Mouse (Mus musculus) stomach, embryonic 16.5 days (tissue): ENCODE data around the gene Marc2. TPM values are rescaled to one million over a fixed set of nuclear protein-coding genes. Genes with fewer than 3 reads are reported as not detected.

Experiments
- ATAC-seq: fragments of 200-750 bp; cut with Nextera tagmentation; 2 replicates; pipeline ENCODE4 v1.8.0; 2017; ENCODE audit warnings: moderate number of reproducible peaks, moderate TSS enrichment; ENCODE audit not compliant: insufficient read depth, low FRiP score
- H3K27ac ChIP-seq: fragments of 300-500 bp; sonication (generic); 2 replicates; pipeline ENCODE4 v1.5.1; 2014; ENCODE audit warnings: low read length
- H3K27me3 ChIP-seq: fragments of 300-500 bp; sonication (generic); 2 replicates; pipeline ENCODE4 v1.6.1; 2014; ENCODE audit warnings: low read length, control low read depth, mixed read lengths; ENCODE audit not compliant: control insufficient read depth, insufficient read depth
- H3K36me3 ChIP-seq: fragments of 300-500 bp; sonication (generic); 2 replicates; pipeline ENCODE4 v1.6.1; 2014; ENCODE audit warnings: low read length; ENCODE audit not compliant: control insufficient read depth, insufficient read depth
- H3K4me1 ChIP-seq: fragments of 300-500 bp; sonication (generic); 2 replicates; pipeline ENCODE4 v1.6.1; 2014; ENCODE audit warnings: low read length, control low read depth, mixed read lengths; ENCODE audit not compliant: control insufficient read depth, insufficient read depth
- H3K4me2 ChIP-seq: fragments of 300-500 bp; sonication (generic); 2 replicates; pipeline ENCODE4 v1.6.1; 2014; ENCODE audit warnings: low read depth, low read length, mixed read lengths
- H3K4me3 ChIP-seq: fragments of 300-500 bp; sonication (generic); replicated peaks from 2 replicates; pipeline ENCODE4 v1.5.1; 2014; ENCODE audit warnings: mild to moderate bottlenecking, low read length
- H3K9ac ChIP-seq: fragments of 300-500 bp; sonication (generic); 2 replicates; pipeline ENCODE4 v1.6.1; 2014; ENCODE audit warnings: low read length
- H3K9me3 ChIP-seq: fragments of 300-500 bp; sonication (generic); replicated peaks from 2 replicates; pipeline ENCODE4 v1.6.1; 2016; ENCODE audit warnings: low read length, control low read depth; ENCODE audit not compliant: control insufficient read depth
- WGBS: fragments of 180-500 bp; shearing (Covaris S2); extraction: QIAGEN DNeasy Blood & Tissue Kit; methylation state at CpG from one replicate; pipeline ENCODE4 v1.1.7; 2014; 5-methylcytosine and 5-hydroxymethylcytosine counted together
- polyA plus RNA-seq: library from polyadenylated mRNA; unstranded; fragments of >200 nt; fragmentation: Nextera tagmentation; extraction: Ambion mirVana; gene quantifications from 2 replicates; pipeline ENCODE4 v1.2.1, GENCODE M21; 2015

The Marc2 gene
- polyA plus RNA-seq, 1 experiment from 2014 or later, result 228 TPM

DNA sequence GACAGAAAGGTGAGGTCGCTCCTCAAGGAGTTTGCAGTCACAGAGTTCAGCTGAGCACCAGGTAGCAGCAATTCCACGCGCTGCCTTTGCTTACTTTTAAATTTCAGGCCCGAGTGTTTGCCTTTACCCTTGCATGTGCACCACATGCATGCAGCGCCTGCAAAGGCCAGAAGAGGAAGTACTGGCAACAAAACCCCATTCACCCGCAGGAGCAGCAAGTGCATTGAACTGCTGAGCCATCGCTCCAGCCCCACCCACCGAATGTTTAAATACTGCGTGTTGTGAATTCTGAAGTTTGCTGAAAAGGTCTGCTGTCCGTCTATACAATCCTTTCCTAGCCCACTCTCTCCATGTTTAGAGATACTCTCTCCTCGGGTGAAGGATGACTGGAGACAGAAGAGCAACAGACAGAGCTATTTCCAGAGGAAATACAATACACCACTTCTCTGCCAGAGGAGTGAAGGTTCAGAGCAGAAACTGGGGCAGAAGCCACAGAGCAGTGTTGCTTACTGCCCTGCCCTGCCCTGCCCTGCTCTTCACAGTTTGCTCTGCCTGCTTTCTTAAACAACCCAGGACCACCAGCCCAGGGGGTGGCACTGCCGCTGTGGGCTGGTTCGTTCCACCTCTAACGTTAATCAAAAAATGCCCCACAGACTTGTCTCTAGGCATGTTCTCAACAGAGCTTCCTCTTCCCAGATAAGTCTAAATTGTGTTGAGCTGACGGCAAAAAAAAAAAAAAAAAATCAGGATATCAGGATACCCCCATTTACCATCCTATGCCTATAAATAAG lies 38.4 kb downstream of the Marc2 start:
- no peak overlapping the region for H3K4me2 ChIP-seq
- no peak overlapping the region; the same call in 1 of the 2 replicates for H3K9ac ChIP-seq
- ATAC-seq, result 0 out of 2 replicates have a peak, but pooled peaks have one; percentile 49
- peaks cover 16% of the 10 kb centered on the region for H3K4me1 ChIP-seq
- H3K27me3 ChIP-seq, result peaks cover 16% of the 10 kb centered on the region
- no peak overlapping the region for H3K27ac ChIP-seq
- WGBS, result 53% methylated on average over 15 of the region's 15 CpGs
- no peaks in the 10 kb centered on the region for H3K36me3 ChIP-seq
- no peaks in the 10 kb centered on the region for H3K9me3 ChIP-seq
- no peak overlapping the region for H3K4me3 ChIP-seq

DNA sequence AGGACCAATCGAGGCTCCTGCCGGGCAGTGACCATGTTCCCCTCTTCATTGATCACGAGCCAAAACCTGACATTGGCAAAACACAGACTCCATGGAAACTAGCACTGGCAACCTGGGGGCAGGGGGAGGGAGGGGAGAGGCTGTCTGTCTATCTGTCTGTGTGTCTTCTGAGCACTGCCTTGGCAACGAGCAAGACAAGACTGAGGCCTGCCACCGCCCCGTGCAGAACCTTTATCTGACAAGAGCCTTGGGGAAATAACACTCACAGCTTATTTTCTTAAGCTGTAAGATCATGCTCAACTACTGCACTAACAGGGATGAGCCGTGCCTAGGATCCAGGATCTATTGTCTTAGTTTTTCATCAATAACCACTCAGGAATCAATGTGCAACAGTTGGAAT lies 39.1 kb downstream of the Marc2 start:
- no peaks in the 10 kb centered on the region for H3K9me3 ChIP-seq
- H3K4me2 ChIP-seq, result no peak overlapping the region
- WGBS, result 66% methylated on average over 7 of the region's 7 CpGs
- peaks cover 16% of the 10 kb centered on the region for H3K4me1 ChIP-seq
- H3K9ac ChIP-seq, result no peak overlapping the region
- peaks cover 16% of the 10 kb centered on the region for H3K27me3 ChIP-seq
- no peaks in the 10 kb centered on the region for H3K36me3 ChIP-seq
- no peak overlapping the region for H3K27ac ChIP-seq
- ATAC-seq, result no peak
- no peak overlapping the region for H3K4me3 ChIP-seq

DNA sequence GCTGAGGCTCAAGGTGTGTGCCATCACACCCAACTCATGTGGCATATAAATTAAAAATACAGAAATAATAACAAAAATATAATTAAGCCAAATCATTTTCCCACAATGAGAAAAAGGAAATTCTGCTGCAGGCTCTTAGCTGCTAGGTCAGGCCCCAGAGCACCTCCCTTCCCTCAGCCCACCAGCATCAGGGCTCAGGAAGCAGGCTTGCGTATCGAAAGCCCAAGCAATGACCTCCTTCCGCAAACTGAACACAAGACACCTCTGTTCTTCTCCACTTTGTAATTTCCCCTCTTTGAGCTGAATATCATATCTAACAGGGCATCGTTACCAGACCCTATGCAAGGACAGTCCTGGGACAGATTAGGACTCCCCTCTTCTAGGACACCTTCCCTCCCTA lies 40.5 kb downstream of the Marc2 start:
- 90% methylated on average over 4 of the region's 4 CpGs for WGBS

DNA sequence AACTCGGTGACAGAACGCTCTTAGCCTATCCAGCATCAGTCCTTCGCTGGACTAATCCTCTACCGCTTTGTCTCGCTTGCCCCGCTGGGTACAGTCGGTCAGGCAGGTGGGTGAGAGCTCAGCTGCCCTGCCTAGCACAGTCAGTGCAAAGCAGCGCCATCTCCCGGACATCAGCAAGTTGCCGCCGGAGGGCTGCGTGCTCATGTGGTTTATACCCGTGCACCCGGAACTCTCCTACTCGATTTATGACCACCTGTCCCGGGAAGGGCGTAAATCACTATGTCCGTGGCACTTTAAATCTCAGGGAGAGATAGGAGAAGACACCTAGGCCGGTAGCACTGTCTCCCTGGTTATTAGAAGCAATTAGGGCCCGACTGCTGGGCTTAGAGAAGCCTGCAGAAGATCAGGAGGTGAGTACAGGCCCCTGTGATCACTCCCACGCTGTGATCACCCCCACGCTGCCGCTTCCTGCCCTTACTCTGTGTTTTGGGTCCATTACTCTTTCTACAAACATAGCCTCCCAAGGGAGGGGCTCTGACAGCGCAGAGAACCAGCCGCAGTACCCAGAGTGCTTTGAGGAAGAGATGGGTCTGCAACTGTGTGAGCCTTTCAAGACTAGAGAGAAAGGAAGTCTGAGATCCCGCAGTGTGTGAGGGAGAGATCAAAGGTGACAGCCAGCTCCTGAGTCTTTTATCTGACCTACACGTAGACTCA lies 52.9 kb downstream of the Marc2 start:
- Histone ChIP-seq H3K9me3 (no peaks in the 10 kb centered on the region), H3K36me3 (no peaks in the 10 kb centered on the region), H3K27me3 (no peaks in the 10 kb centered on the region; the same call in 1 of the 2 replicates), H3K4me3 (no peak overlapping the region), H3K27ac (no peak overlapping the region), H3K4me1 (0 out of 2 replicates have a peak, but pooled peaks cover 4% of the 10 kb centered on the region), H3K4me2 (peak overlapping the region; percentile 33), H3K9ac (peak overlapping the region; percentile 32; the same call in 1 of the 2 replicates)
- WGBS, result 16% methylated on average over 27 of the region's 27 CpGs
- peak; percentile 61; the same call in 1 of the 2 replicates for ATAC-seq

More for the DNA sequence above, 40.5 kb downstream of the Marc2 start:
- Histone ChIP-seq H3K36me3 (no peaks in the 10 kb centered on the region), H3K27me3 (peaks cover 8% of the 10 kb centered on the region), H3K4me2 (no peak overlapping the region), H3K4me1 (peaks cover 9% of the 10 kb centered on the region), H3K27ac (no peak overlapping the region), H3K9me3 (no peaks in the 10 kb centered on the region), H3K9ac (no peak overlapping the region), H3K4me3 (no peak overlapping the region)
- no peak for ATAC-seq

DNA sequence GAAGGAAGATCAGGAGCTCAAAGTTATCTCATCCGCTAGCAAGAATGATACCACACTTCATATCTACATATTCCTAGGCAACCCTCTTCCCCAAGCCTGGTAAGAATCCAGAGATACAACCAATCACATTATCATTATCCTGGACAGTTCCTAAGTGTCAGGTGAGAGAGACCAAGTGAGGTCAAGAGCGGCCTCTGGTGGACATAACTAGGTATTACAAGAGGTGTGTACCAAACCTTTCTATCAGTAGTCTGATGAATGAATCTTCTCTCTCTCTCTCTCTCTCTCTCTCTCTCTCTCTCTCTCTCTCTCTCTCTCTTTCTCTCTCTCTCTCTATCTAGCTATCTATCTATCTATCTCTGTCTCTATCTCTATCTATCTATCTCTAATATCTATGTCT lies 55.1 kb downstream of the Marc2 start:
- no peak overlapping the region for H3K27ac ChIP-seq
- ATAC-seq, result no peak
- H3K4me2 ChIP-seq, result no peak overlapping the region
- H3K4me1 ChIP-seq, result 0 out of 2 replicates have a peak, but pooled peaks cover 4% of the 10 kb centered on the region
- H3K4me3 ChIP-seq, result no peak overlapping the region
- 6% methylated on average over 2 of the region's 2 CpGs for WGBS
- H3K9ac ChIP-seq, result no peak overlapping the region
- no peaks in the 10 kb centered on the region; the same call in 1 of the 2 replicates for H3K27me3 ChIP-seq
- H3K36me3 ChIP-seq, result no peaks in the 10 kb centered on the region
- H3K9me3 ChIP-seq, result no peaks in the 10 kb centered on the region

DNA sequence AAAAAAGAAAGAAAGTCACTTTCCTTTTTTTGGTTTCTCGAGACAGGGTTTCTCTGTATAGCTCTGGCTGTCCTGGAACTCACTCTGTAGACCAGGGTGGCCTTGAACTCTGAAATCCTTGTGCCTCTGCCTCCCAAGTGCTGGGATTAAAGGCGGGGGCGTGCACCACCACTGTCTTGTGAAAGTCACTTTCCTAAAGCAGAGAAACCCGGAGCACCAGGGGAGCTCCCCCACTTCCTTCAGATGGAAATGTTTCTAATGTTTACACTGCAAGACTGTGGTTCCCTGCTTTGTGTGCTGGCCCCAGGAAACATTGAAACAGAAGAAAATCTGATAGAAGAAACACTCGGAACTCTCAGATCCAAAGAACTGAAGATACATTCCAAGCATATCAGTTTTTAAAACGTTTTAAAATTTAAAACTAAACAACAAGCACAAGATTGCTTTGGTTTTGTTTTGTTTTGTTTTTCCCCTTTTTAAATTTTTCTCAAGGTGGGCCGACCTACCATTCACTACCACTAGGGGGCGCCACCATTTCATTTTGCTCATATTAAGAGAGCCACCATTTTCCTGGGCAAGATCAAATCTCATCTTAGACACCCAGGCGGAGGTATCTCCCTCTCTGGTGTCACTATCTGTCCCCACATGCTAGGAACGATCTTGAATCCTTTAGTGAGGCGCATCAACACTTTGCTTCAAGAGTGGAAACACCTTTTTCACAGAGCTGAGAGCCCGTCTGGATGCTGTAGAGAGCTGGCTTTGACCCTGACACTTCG lies 59.7 kb downstream of the Marc2 start:
- Histone ChIP-seq H3K4me1 (no peaks in the 10 kb centered on the region), H3K4me2 (no peak overlapping the region), H3K9me3 (0 out of 2 replicates have a peak, but pooled peaks cover 4% of the 10 kb centered on the region), H3K36me3 (no peaks in the 10 kb centered on the region), H3K9ac (no peak overlapping the region), H3K27ac (no peak overlapping the region), H3K4me3 (no peak overlapping the region), H3K27me3 (no peaks in the 10 kb centered on the region; the same call in 1 of the 2 replicates)
- 65% methylated on average over 13 of the region's 13 CpGs for WGBS
- ATAC-seq, result no peak

DNA sequence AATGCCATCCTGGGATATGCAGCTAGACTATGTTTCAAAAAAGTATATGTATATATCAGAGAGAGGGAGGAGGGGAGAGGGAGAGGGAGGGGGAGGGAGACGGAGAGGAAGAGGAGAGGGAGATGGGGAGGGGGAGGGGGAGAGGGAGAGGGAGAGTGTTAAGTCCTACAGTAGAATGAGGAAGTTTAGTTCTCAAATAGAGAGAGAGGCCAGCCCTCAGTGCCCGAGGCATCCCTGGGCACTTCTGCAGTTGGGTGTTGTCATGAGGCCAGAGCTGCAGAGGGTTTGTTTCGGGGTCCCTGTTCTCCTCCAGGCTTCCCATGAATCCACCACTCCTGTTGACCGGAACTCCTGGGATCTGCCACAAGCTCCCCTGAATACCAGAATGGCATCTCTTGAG lies 62.6 kb downstream of the Marc2 start:
- H3K9me3 ChIP-seq, result 0 out of 2 replicates have a peak, but pooled peaks cover 4% of the 10 kb centered on the region
- 55% methylated on average over 4 of the region's 4 CpGs for WGBS
- peaks cover 4% of the 10 kb centered on the region; the same call in 1 of the 2 replicates for H3K27me3 ChIP-seq
- no peak for ATAC-seq
- H3K4me1 ChIP-seq, result peaks cover 3% of the 10 kb centered on the region
- H3K4me2 ChIP-seq, result no peak overlapping the region
- H3K36me3 ChIP-seq, result no peaks in the 10 kb centered on the region
- H3K27ac ChIP-seq, result no peak overlapping the region
- no peak overlapping the region for H3K9ac ChIP-seq
- no peak overlapping the region for H3K4me3 ChIP-seq

DNA sequence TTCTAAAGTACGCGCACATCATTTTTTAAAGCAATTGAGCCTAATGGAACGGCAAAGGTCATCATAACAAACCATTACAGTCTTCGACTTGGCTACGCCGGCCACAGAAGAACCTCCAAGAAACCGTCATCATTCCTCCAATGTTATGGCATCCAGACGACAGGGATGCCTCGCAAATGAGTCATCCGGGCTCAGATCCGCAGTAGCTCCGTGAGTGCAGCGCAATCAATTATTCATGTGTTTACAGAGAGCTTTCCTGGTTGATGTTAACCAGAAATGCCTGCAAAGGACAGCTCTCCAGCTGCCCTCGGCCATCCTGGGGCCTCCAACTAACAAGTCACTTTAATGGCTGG lies 64.1 kb downstream of the Marc2 start:
- 19% methylated on average over 14 of the region's 14 CpGs for WGBS
- Histone ChIP-seq H3K27ac (peak overlapping the region; percentile 21), H3K36me3 (no peaks in the 10 kb centered on the region), H3K4me3 (no peak overlapping the region), H3K4me2 (no peak overlapping the region), H3K27me3 (peaks cover 8% of the 10 kb centered on the region), H3K9ac (no peak overlapping the region), H3K9me3 (0 out of 2 replicates have a peak, but pooled peaks cover 4% of the 10 kb centered on the region), H3K4me1 (peaks cover 3% of the 10 kb centered on the region)
- ATAC-seq, result peak; percentile 88
